Mouse (Mus musculus): ENCODE data around the gene Poc1a. TPM values are rescaled to one million over a fixed set of nuclear protein-coding genes. Genes with fewer than 3 reads are reported as not detected.
A peak's percentile ranks its signal among the peaks of the same experiment; 100 is the strongest.

The Poc1a gene
- total RNA-seq, 2 experiments from 2014 or later: 1.8 to 2.5 TPM

- no peak for DNase-seq
- intact Hi-C loops (cut with DNase I; ENCODE audit: low total_unique reads): no loop called here
Measured at GRCm38 (mm10) chr9:106322497-106322896, 41.6 kb downstream of the Poc1a start.

DNA sequence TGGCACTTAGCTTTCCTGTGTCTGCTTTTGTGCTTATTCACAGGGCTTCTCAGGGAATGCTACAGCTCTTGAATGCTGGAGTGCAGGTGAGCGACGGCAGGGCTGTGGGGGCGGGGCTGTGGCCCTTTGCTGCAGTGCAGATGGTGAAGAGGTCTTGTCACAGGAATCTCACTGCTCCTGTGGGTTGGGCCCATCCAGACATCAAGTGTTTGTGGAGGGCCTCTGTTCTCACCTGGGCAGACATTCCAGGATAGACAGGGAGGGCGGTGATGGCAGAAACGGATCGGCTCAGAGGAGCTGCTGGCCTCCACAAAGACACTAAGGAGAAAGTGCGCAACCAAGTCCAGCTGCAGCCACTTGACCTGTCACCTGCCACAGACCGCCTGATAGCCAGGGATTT lies 45.4 kb downstream of the Poc1a start:
- intact Hi-C loops (cut with DNase I; ENCODE audit: low total_unique reads): no loop called here
- no peak for DNase-seq

GRCm38 (mm10) chr9:106327125-106327809 lies 46.4 kb downstream of the Poc1a start:
- no peak for DNase-seq
- intact Hi-C loops (cut with DNase I; ENCODE audit: low total_unique reads): no loop called here

- no peak for DNase-seq
- intact Hi-C loops (cut with DNase I; ENCODE audit: low total_unique reads): no loop called here
Measured at GRCm38 (mm10) chr9:106328068-106328610, 47.3 kb downstream of the Poc1a start.

DNA sequence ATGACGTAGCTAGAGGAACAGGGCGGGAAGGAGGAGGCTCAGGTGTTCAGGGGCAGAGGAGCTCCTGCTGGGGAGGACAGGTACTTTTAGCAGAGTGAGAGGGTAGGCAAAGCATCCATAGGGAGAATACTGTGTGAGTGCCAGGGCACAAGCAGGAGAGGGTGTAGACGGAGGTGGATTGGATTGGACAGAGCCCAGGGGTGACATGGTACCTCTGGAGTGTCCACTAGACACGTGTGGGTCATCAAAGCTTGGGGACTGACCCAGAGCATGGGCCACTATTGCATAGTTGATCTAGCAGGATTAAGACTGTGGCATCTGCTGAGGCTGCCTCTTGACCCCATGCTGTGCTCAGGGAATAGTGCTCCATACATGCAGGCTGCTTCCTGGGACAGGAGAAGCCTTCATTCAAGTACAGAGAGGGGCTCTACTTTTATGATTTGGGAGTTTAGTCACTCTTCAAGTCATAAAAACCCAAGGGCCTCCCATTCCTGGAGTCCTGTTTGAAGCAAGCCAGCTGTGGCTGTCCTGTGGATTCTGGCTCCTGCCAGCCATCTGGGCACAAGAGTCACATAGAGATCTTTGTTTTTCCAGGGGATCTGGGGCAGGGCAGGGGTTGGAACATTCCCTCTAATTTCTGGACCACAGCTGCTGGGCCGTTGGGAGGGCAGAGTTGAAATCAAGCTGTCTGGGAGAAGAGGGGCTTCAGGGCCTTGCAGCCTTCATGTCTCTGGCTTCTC lies 48.1 kb downstream of the Poc1a start:
- DNase-seq: no peak
- intact Hi-C loops (cut with DNase I; ENCODE audit: low total_unique reads): no loop called here

DNA sequence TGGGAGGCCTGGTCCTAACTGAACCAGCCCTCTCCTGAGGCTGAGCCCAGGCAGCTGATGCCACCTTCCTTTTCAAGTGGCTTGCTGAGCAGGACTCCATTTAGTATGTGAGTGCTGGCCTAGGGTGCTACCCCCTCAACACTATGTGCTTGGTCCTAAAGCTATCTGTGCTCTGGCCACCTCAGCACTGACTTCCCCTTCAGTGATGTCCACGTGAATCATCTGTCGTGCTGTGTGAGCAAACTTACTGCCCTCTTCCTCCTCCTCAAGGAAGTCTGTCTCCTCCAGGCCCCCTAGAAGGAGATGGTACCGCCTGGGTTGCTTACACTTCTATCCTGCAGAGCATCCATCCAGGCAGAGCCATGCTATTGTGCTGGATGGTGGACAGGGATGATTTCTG lies 51.9 kb downstream of the Poc1a start:
- DNase-seq: no peak
- intact Hi-C loops (cut with DNase I; ENCODE audit: low total_unique reads): no loop called here

GRCm38 (mm10) chr9:106337620-106338019 lies 56.8 kb downstream of the Poc1a start:
- intact Hi-C loops (cut with DNase I; ENCODE audit: low total_unique reads): no loop called here
- DNase-seq: no peak

GRCm38 (mm10) chr9:106338462-106339172 lies 57.8 kb downstream of the Poc1a start:
- no peak for DNase-seq
- intact Hi-C loops (cut with DNase I; ENCODE audit: low total_unique reads): no loop called here

- intact Hi-C loops (cut with DNase I; ENCODE audit: low total_unique reads): no loop called here
- no peak for DNase-seq
Measured at GRCm38 (mm10) chr9:106339173-106339558, 58.3 kb downstream of the Poc1a start.

DNA sequence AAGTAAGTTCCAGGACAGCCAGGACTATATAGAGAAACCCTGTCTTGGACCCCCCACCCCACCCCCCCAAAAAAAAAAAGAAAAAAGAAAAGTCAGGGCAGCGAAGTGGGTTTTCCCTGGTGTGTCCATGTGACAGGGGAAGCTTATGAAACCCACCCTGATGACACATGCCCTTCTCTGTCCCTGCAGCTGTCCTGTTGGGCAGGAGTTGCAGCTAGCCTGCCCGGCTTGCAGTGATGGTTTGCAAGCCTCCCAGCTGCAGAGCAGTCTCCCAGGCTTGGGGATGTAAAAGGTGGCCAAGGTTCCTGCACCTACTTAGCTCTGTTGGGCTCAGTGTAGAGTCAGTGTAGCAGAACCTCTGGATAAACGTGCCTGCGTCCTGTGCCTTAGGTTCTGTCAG lies 58.9 kb downstream of the Poc1a start:
- DNase-seq: no peak
- intact Hi-C loops (cut with DNase I; ENCODE audit: low total_unique reads): loop anchor here (10.0 kb wide), 1 partner anchor 45 kb away; no protein-coding TSS in a partner anchor

DNA sequence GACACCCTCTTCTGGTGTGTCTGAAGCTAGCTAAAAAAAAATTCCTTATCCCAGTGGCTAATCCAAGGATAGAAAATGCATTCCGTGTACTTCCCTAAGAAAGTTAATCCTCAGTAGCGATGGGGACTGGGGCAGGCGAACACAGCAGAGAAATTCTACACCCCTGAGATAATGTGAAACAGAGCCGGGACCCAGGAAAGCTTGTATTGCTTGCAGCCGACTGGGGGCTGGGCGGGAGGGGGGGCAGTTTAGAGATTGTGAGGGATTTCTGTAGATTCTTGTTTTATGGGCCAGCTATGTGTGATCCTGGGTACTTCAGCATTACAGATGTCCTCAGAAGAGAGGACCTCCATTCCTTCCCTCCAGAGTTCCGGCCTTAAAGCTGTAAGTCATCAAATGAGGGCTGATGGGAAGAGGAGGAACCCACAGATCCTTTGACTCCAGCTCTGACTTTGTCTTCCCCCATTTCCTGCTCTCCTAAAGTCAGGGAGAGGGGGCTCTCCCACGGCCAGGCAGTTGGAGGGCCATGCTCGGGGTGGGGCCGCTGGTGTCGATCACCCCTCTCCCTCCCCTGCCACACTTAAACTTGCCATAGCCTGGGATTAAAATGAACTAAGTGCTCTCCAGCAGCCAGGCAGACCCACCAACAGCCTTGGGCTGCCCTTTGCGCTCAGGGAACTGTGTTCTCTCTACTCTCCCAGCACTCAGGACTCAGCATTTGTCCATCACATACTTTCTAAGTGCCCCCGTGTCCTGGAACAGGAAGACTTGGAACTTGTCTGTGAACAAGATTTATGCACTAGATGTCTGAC lies 59.8 kb downstream of the Poc1a start:
- no peak for DNase-seq
- intact Hi-C loops (cut with DNase I; ENCODE audit: low total_unique reads): loop anchor here (10.0 kb wide), 1 partner anchor 46 kb away; no protein-coding TSS in a partner anchor

DNA sequence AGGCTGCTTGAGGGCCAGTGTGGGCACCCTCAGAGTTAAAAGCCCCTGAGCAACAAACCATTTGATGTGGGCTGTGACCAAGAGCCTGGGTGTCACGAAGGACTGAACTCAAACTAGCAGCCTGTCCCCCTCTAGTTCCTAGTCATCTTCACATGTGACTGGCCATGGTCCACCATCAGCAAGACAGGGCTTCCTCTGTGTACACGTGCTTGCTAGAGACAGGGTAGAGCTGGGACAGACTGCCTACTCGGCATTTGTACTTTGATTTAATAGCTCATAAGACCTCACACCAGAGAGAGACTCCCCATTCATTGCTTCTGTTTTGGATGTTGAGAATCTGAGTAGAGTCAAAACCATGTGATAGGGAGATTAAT lies 60.4 kb downstream of the Poc1a start:
- DNase-seq: no peak

DNA sequence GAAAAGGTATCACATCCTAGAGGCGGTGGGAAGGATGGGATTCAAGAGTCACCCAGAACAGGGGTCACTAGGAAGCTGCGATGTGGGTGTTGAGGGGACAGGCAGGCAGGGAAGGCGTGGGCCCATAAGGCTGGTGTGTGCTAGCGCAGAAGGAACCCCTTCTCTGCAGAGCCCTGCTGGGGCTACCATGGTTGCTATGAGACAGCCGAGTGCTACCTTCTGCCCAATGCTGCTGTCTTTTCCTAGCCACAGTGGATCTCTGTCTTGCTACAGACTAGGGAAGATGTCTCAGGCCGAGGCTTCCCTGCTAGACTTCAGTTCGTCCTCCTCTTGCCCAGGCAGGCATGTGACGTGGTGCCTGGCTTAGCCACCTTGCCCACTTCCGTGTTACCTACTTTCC lies 61.7 kb downstream of the Poc1a start:
- DNase-seq: no peak
- intact Hi-C loops (cut with DNase I; ENCODE audit: low total_unique reads): loop anchor here (10.0 kb wide), 1 partner anchor 48 kb away; no protein-coding TSS in a partner anchor

More for the DNA sequence above, 60.4 kb downstream of the Poc1a start:
- intact Hi-C loops (cut with DNase I; ENCODE audit: low total_unique reads): loop anchor here (10.0 kb wide), 1 partner anchor 46 kb away; no protein-coding TSS in a partner anchor

DNA sequence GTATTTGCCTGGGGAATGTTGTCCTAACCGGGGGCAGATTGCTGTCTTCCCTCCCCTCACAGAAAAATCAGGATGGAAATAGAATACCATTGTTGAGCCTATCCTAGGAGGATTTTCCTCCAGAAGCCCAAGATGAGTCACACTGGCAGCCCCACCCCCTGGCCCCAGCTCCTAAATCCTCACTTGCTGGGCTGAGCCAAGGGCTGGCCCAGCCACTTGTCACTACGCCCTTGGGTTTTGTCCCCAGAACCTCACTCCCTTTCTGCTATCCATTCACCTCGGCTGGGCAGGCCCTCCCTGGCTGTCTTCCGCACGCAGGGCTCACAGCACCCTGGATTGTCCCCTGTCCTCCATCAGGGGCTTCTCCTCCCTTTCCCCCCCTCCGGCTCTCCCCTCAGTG lies 64.3 kb downstream of the Poc1a start:
- DNase-seq: peak; percentile 88
- intact Hi-C loops (cut with DNase I; ENCODE audit: low total_unique reads): loop anchor here (5.0 to 10.0 kb wide), 2 partner anchors 33 to 50 kb away; no protein-coding TSS in a partner anchor

GRCm38 (mm10) chr9:106345630-106346029 lies 64.8 kb downstream of the Poc1a start:
- intact Hi-C loops (cut with DNase I; ENCODE audit: low total_unique reads): loop anchor here (5.0 to 10.0 kb wide), 2 partner anchors 33 to 51 kb away; no protein-coding TSS in a partner anchor
- DNase-seq: no peak

DNA sequence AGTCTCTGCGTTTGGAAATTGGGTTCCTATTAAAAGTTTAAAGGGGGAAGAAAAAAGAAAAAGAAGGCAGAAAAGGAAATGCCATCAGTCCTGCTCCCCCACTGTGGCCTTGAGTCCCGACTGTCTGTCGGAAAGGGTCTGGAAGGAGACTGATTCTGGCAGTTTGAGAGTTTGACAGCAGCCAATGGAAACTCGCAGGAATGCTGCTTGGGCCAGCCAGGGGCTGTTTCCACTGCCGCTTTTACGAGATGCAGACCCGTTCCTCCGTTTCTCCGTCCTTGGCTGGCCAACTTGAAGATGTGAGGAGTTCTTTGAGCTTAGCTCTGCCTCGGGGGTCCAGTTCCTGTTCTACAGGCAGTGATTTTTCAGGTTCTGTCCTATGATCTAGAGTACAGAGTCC lies 67.4 kb downstream of the Poc1a start:
- intact Hi-C loops (cut with DNase I; ENCODE audit: low total_unique reads): loop anchor here (5.0 to 10.0 kb wide), 2 partner anchors 36 to 53 kb away; no protein-coding TSS in a partner anchor
- DNase-seq: no peak

DNA sequence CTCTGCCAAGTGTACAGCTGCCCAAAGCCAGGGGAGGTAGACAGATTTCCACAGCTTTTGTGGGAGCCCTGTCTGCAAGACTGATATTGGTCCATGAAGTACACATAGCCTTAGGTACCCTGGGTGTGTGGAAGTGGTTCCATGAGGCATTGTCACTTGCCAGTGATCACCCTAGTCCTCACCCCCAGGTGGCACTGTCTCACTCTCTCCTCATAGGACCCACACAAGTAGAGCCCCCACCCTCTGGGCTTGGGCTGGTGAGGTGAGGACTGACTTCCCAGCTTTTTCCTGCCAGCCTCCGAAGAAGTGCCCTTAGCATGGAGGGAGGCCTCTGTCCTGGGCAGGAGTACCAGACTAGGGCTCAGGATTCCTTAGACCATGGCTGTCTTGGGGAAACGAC lies 68.2 kb downstream of the Poc1a start:
- DNase-seq: no peak
- intact Hi-C loops (cut with DNase I; ENCODE audit: low total_unique reads): loop anchor here (5.0 to 10.0 kb wide), 2 partner anchors 37 to 54 kb away; no protein-coding TSS in a partner anchor

DNA sequence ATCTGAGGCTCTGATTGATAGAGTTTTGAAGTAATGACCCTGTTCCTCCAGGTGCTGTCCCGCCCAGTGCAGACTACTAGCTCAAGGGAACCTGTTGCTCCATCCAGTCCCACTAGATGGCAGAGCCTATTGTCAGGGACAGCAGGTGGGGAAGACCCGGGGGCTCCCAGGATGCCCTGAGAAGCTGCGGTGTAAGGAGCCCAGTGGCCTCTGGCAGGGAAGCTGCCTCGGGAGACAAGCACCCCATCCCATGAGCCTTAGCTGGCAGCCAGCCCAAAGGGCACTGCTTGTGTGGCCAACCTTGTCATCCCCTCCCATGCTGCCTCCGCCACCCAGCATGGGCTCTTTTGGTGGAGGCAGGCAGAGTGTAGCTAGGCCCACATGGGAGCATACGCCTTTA lies 70.3 kb downstream of the Poc1a start:
- intact Hi-C loops (cut with DNase I; ENCODE audit: low total_unique reads): loop anchor here (5.0 kb wide), 1 partner anchor 66 kb away; no protein-coding TSS in a partner anchor
- DNase-seq: no peak

GRCm38 (mm10) chr9:106353779-106354178 lies 72.9 kb downstream of the Poc1a start:
- intact Hi-C loops (cut with DNase I; ENCODE audit: low total_unique reads): loop anchor here (5.0 kb wide), 1 partner anchor 64 kb away; no protein-coding TSS in a partner anchor
- DNase-seq: no peak

Measured in gastrocnemius, postnatal 14 days (tissue).